Mouse (Mus musculus) common myeloid progenitor, adult 5-6 weeks (primary cell): ENCODE measurements at regions not wholly inside any gene's neighbourhood (a gene's known extent, or its start where the extent isn't known, plus 50 kb on each side); places are given as distances from the start of the nearest gene placed in this dataset.

Source experiments
- ATAC-seq: replicated peaks from 2 replicates; pipeline ENCODE4 v1.8.0; 2016; ENCODE audit warnings: low read depth, mild to moderate bottlenecking, moderate TSS enrichment, inconsistent platforms; ENCODE audit not compliant: poor library complexity, severe bottlenecking

DNA sequence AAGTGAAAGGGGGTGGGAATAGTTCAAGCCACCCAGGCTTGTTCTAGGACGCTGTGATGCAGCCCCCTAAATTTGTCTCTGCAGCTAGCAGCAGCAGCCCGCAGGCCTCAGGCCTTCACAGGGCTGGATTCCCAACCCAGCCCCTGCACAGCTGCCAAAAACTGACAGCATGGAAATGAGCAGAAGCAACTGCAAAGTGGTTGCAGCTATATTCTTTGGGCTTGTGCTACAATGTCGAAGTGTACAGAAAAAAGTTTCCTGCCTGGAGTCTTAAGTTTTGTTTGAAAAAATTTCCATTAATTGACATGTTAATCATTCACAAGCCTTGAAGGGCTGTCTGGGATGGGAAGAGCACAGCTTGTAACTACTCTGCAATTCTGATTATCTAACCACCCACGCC is 253.6 kb upstream of the Nbea start:
- no peak for ATAC-seq

GRCm38 (mm10) chr3:56433495-56433894 is 250.0 kb upstream of the Nbea start:
- ATAC-seq, result no peak

DNA sequence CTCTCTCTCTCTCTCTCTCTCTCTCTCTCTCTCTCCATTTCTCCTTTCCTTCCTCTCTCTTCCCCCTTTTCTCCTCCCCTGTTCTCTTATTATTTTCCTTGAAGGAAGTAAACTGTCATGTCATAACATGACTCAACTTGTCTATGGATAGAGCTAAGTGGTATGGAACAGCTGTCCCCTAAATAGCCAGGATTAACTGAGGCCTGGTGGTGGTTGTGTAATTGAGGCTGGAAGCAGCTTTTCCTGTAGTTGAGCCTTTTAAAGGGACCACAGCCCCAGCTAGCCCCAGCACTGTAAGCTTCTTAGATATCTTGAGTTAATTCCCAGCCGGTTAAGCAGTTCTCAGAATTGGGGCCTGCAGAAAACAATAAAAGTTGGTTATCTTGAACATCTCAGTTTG is 243.7 kb upstream of the Nbea start:
- ATAC-seq, result no peak

DNA sequence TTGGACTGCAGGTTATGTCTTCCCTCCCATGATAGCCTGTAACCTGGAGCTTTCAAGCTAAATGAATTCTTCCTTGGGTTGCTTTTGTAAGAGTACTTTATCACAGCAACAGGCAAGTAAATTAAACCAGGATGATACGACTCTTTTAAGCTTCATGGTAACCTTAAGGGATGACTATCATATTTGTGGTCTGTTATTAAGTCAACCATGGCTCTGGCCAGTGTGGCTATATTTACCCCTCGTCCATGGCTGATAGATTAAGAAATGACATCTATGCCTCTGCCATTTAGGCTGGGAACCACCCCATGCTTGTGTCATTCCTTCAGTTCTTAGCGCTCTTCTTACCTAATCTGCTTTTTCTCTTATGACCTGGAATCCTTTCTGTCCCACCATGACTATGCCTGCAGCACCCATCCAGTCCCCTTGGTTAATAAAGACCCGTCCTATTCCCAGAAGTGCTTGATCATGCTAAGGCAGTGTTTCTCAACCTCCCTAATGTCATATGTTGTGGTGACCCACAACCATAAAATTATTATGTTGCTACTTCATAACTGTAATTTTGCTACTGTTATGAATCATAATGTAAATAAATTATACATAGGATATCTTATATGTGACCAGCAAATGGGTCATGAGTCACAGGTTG is 214.5 kb upstream of the Nbea start:
- ATAC-seq, result no peak

- ATAC-seq, result no peak
Measured at GRCm38 (mm10) chr3:56393134-56393533, 209.6 kb upstream of the Nbea start.

- ATAC-seq, result no peak
Measured at GRCm38 (mm10) chr3:56380316-56380715, 196.8 kb upstream of the Nbea start.

GRCm38 (mm10) chr3:56379500-56379899 is 196.0 kb upstream of the Nbea start:
- no peak for ATAC-seq

- ATAC-seq, result no peak
Measured at GRCm38 (mm10) chr3:56362543-56362942, 179.0 kb upstream of the Nbea start.

DNA sequence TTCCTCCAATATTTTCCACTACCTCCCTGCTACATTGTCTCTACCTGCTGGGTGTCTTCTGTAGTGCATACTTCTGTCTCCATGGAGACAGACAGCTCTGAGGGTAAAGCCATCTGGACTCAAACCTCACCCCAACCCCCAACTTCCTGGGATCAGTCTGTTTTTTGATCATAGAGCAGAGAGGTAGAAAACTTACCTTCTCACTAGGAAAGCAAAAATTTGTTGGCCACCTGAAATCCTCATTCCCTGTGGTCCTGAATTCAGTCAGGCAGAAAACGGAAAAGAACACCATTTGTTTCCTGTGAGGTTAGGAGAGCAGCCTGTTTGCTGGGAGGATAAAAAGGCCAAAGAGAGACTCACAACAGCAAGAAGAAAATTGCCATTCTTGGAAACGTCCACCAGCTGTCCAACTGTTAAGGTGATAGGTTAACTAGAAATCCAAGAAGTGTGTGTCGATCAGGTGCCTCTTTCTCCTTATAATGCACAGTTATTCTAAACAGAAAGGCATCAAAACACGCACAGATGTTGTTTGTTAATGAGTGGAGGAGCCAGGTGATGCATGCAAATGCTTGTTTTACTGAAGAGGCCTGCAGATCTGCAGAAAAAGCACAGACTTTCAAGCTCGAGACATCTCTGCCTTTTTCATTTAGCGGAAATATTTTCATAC is 173.7 kb upstream of the Nbea start:
- no peak for ATAC-seq

DNA sequence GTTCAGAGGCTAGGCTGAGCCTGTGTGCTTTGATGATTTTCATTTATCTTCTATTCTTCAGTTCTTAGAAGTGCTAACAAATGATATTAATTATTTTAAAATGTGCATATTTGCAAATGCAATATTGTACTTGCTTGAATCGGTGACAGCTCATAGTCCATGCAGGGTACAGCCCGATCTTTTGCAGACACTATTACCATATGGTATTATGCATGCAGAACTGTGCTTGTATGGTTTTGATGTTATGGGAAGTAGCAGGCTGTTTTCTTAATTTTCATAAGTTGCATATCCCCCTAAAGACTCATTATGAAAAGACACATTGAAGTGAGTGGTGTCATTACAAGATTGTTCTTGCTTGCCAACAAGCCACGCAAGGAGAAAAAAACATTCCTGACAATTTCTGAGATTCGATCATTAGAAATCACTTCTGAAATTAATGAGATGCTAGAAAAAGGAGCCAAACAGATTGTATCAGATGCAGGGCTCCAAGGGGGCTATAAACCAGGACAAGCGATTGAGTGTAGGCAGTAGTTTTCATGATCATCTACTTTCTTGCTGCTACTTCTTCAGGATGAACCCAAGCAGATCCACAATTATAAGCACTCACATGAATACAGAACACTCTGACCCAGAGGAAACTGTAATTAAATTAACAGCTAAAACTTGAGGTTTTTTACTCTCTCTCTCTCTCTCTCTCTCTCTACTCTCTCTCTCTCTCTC is 172.8 kb upstream of the Nbea start:
- no peak for ATAC-seq
